Mouse (Mus musculus) bone marrow macrophage, adult 2 months (primary cell): Measurements from ENCODE around the gene Lemd1.

Experiments
- CTCF ChIP-seq: IDR thresholded peaks from 2 replicates; pipeline ENCODE4 v1.5.1; 2012; ENCODE audit warnings: low read depth, mild to moderate bottlenecking, low read length, moderate library complexity
- POLR2A ChIP-seq: IDR thresholded peaks from 2 replicates; pipeline ENCODE4 v1.6.1; 2012; ENCODE audit warnings: mild to moderate bottlenecking, low read depth, low read length, borderline replicate concordance

DNA sequence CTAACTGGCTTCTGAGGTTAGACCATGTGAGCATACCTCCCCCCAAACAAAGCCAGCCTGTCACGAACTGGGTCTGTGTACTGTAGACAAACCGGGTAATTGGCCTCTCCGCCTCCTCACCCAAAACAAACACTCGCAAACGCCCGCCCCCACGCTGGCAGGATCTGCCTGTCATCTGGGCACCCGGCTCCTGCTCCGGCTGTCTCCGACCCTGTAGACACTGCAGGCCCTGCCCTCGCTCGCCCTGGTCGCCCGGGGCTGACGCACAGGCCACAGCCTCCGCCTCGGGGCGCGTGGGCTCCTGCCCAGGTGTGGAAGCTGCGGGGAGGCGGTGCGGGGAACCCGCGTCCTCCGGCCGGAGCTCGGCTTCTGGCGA, 107.2 kb downstream of the Lemd1 start, which contains the start of gene Klhdc8a:
- TF ChIP-seq POLR2A (no peak), CTCF (no peak)
